Mouse (Mus musculus): ENCODE results near the gene Mageh1. TPM values are rescaled to one million over a fixed set of nuclear protein-coding genes. Genes with fewer than 3 reads are reported as not detected.
"Not testable (repeated sequence)": the region's sequence is repeated elsewhere in the genome, so short reads cannot be mapped to it uniquely, and the experiment has no call there.

Mageh1 gene
- polyA plus RNA-seq (2014; fragmentation: Nextera tagmentation; extraction: Ambion mirVana): 73.7 and 77.6 TPM in 2 replicates

GRCm38 (mm10) chrX:153037087-153037971 lies at the start of gene Mageh1:
Mageh1 (minus strand) TSS chrX:153037575.
- peak within 1 kb of the TSS; percentile 47 for H3K4me2 ChIP-seq (ENCODE audit: low read depth, low read length)
- ATAC-seq (replicated peaks; ENCODE audit: insufficient number of reproducible peaks, low FRiP score, low TSS enrichment, low read depth) (peak; percentile 89), DNase-seq (ENCODE audit: low spot score) (peak; percentile 88)
- no peaks in the 10 kb centered on the region for H3K9me3 ChIP-seq (replicated peaks; ENCODE audit: control insufficient read depth, low read length)
- H3K36me3 ChIP-seq (replicated peaks; ENCODE audit: control insufficient read depth, insufficient read depth, low read depth, low read length): no peaks in the 10 kb centered on the region
- H3K27ac ChIP-seq (replicated peaks; ENCODE audit: low read depth, low read length): peak within 1 kb of the TSS; percentile 85
- peak within 1 kb of the TSS; percentile 79 for H3K9ac ChIP-seq (replicated peaks; ENCODE audit: low read length)
- no peaks in the 10 kb centered on the region for H3K27me3 ChIP-seq (ENCODE audit: control insufficient read depth, insufficient read depth, low read length)
- peak within 1 kb of the TSS; percentile 48 for H3K4me3 ChIP-seq (ENCODE audit: low read depth, low read length)
- WGBS: 19% methylated on average over 45 of the region's 49 CpGs
- H3K4me1 ChIP-seq (ENCODE audit: control insufficient read depth, insufficient read depth, low read length): no peaks in the 10 kb centered on the region

- not testable (repeated sequence) for H3K27me3 ChIP-seq (ENCODE audit: control insufficient read depth, insufficient read depth, low read length); H3K36me3 ChIP-seq (replicated peaks; ENCODE audit: control insufficient read depth, insufficient read depth, low read depth, low read length); H3K9me3 ChIP-seq (replicated peaks; ENCODE audit: control insufficient read depth, low read length); DNase-seq (ENCODE audit: low spot score); H3K9ac ChIP-seq (replicated peaks; ENCODE audit: low read length); H3K4me1 ChIP-seq (ENCODE audit: control insufficient read depth, insufficient read depth, low read length)
- H3K27ac ChIP-seq (replicated peaks; ENCODE audit: low read depth, low read length): peak overlapping the region; percentile 85; the same call in 1 of the 2 replicates
- peak overlapping the region; percentile 47 for H3K4me2 ChIP-seq (ENCODE audit: low read depth, low read length)
- peak overlapping the region; percentile 48 for H3K4me3 ChIP-seq (ENCODE audit: low read depth, low read length)
- ATAC-seq (replicated peaks; ENCODE audit: insufficient number of reproducible peaks, low FRiP score, low TSS enrichment, low read depth): peak; percentile 95
- 29% methylated on average over 7 of the region's 22 CpGs for WGBS
Observed at GRCm38 (mm10) chrX:153037972-153038744, 783 bp upstream of the Mageh1 start.

- H3K4me1 ChIP-seq (ENCODE audit: control insufficient read depth, insufficient read depth, low read length); H3K9ac ChIP-seq (replicated peaks; ENCODE audit: low read length); ATAC-seq (replicated peaks; ENCODE audit: insufficient number of reproducible peaks, low FRiP score, low TSS enrichment, low read depth); H3K27me3 ChIP-seq (ENCODE audit: control insufficient read depth, insufficient read depth, low read length); H3K27ac ChIP-seq (replicated peaks; ENCODE audit: low read depth, low read length); H3K9me3 ChIP-seq (replicated peaks; ENCODE audit: control insufficient read depth, low read length); H3K4me2 ChIP-seq (ENCODE audit: low read depth, low read length); H3K4me3 ChIP-seq (ENCODE audit: low read depth, low read length); H3K36me3 ChIP-seq (replicated peaks; ENCODE audit: control insufficient read depth, insufficient read depth, low read depth, low read length); DNase-seq (ENCODE audit: low spot score): not testable (repeated sequence)
Observed at GRCm38 (mm10) chrX:153031547-153031946, 5.8 kb downstream of the Mageh1 start.

GRCm38 (mm10) chrX:153025709-153026108 lies 11.7 kb downstream of the Mageh1 start:
- 90% methylated on average over 2 of the region's 3 CpGs for WGBS
- H3K36me3 ChIP-seq (replicated peaks; ENCODE audit: control insufficient read depth, insufficient read depth, low read depth, low read length); H3K4me2 ChIP-seq (ENCODE audit: low read depth, low read length); H3K9me3 ChIP-seq (replicated peaks; ENCODE audit: control insufficient read depth, low read length); ATAC-seq (replicated peaks; ENCODE audit: insufficient number of reproducible peaks, low FRiP score, low TSS enrichment, low read depth); H3K27me3 ChIP-seq (ENCODE audit: control insufficient read depth, insufficient read depth, low read length); H3K27ac ChIP-seq (replicated peaks; ENCODE audit: low read depth, low read length); DNase-seq (ENCODE audit: low spot score); H3K9ac ChIP-seq (replicated peaks; ENCODE audit: low read length); H3K4me3 ChIP-seq (ENCODE audit: low read depth, low read length); H3K4me1 ChIP-seq (ENCODE audit: control insufficient read depth, insufficient read depth, low read length): not testable (repeated sequence)

GRCm38 (mm10) chrX:153025255-153025654 lies 12.1 kb downstream of the Mageh1 start:
- H3K4me1 ChIP-seq (ENCODE audit: control insufficient read depth, insufficient read depth, low read length); H3K27me3 ChIP-seq (ENCODE audit: control insufficient read depth, insufficient read depth, low read length); H3K9me3 ChIP-seq (replicated peaks; ENCODE audit: control insufficient read depth, low read length); ATAC-seq (replicated peaks; ENCODE audit: insufficient number of reproducible peaks, low FRiP score, low TSS enrichment, low read depth); H3K9ac ChIP-seq (replicated peaks; ENCODE audit: low read length); H3K36me3 ChIP-seq (replicated peaks; ENCODE audit: control insufficient read depth, insufficient read depth, low read depth, low read length); H3K4me3 ChIP-seq (ENCODE audit: low read depth, low read length); H3K27ac ChIP-seq (replicated peaks; ENCODE audit: low read depth, low read length); H3K4me2 ChIP-seq (ENCODE audit: low read depth, low read length); DNase-seq (ENCODE audit: low spot score): not testable (repeated sequence)
- no CpG with 5 or more reads among the region's 3 CpGs for WGBS

GRCm38 (mm10) chrX:153007685-153008047 lies 29.7 kb downstream of the Mageh1 start:
- no peaks in the 10 kb centered on the region for H3K27me3 ChIP-seq (ENCODE audit: control insufficient read depth, insufficient read depth, low read length)
- H3K9ac ChIP-seq (replicated peaks; ENCODE audit: low read length): 0 out of 2 replicates have a peak overlapping the region, but pooled peaks have one; percentile 65
- ATAC-seq (replicated peaks; ENCODE audit: insufficient number of reproducible peaks, low FRiP score, low TSS enrichment, low read depth): no peak; the same call in 1 of the 2 replicates
- no peak overlapping the region for H3K27ac ChIP-seq (replicated peaks; ENCODE audit: low read depth, low read length)
- H3K4me1 ChIP-seq (ENCODE audit: control insufficient read depth, insufficient read depth, low read length): no peaks in the 10 kb centered on the region
- peak overlapping the region; percentile 58 for H3K4me2 ChIP-seq (ENCODE audit: low read depth, low read length)
- H3K36me3 ChIP-seq (replicated peaks; ENCODE audit: control insufficient read depth, insufficient read depth, low read depth, low read length): no peaks in the 10 kb centered on the region
- no peak for DNase-seq (ENCODE audit: low spot score)
- peak overlapping the region; percentile 56 for H3K4me3 ChIP-seq (ENCODE audit: low read depth, low read length)
- 44% methylated on average over 9 of the region's 9 CpGs for WGBS
- H3K9me3 ChIP-seq (replicated peaks; ENCODE audit: control insufficient read depth, low read length): no peaks in the 10 kb centered on the region

GRCm38 (mm10) chrX:153007021-153007684 lies 30.2 kb downstream of the Mageh1 start:
- Histone ChIP-seq H3K9ac (replicated peaks; ENCODE audit: low read length) (peak overlapping the region; percentile 65), H3K27me3 (ENCODE audit: control insufficient read depth, insufficient read depth, low read length) (no peaks in the 10 kb centered on the region), H3K4me3 (ENCODE audit: low read depth, low read length) (peak overlapping the region; percentile 56), H3K27ac (replicated peaks; ENCODE audit: low read depth, low read length) (peak overlapping the region; percentile 65), H3K4me1 (ENCODE audit: control insufficient read depth, insufficient read depth, low read length) (no peaks in the 10 kb centered on the region), H3K4me2 (ENCODE audit: low read depth, low read length) (peak overlapping the region; percentile 58), H3K9me3 (replicated peaks; ENCODE audit: control insufficient read depth, low read length) (no peaks in the 10 kb centered on the region), H3K36me3 (replicated peaks; ENCODE audit: control insufficient read depth, insufficient read depth, low read depth, low read length) (no peaks in the 10 kb centered on the region)
- peak; percentile 64 for DNase-seq (ENCODE audit: low spot score)
- WGBS: 21% methylated on average over 40 of the region's 58 CpGs
- peak; percentile 76 for ATAC-seq (replicated peaks; ENCODE audit: insufficient number of reproducible peaks, low FRiP score, low TSS enrichment, low read depth)

Data from embryonic facial prominence, embryonic 11.5 days (tissue).